Mouse (Mus musculus) E14TG2a.4 (cell line): ENCODE measurements around the gene Slc35f3.

Source experiments
- CTCF ChIP-seq: conservative IDR thresholded peaks from 2 replicates; pipeline ENCODE4 v1.5.1; 2014; ENCODE audit warnings: low read length
- NANOG ChIP-seq: IDR thresholded peaks from 2 replicates; pipeline ENCODE4 v1.6.1; 2014; ENCODE audit warnings: borderline replicate concordance, low read length, mixed read lengths
- POU5F1 ChIP-seq: IDR thresholded peaks from 2 replicates; pipeline ENCODE4 v1.6.1; 2014; ENCODE audit warnings: low read length, borderline replicate concordance

DNA sequence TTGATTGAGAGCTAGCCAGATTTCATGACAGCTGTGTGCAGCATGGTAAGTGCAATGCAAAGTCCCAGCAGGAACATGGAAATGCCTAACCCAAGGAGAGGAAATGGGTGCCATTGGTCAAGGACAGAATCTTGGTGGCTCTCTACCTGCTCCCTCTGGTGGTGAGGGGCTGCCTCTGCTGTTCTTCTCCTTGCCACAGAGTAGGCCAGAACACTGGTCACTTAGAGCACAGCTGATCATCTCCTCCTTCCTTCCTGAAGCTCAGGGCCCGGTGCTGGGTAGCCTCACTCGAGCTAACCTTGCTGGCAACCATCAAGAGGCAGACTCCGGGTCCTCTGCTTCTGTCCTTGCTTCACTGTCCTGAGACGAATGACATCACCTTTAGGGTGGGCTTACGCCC is 84.4 kb downstream of the Slc35f3 start:
- TF ChIP-seq CTCF (peak; percentile 61), NANOG (no peak), POU5F1 (no peak)
